Mouse (Mus musculus) ES-E14 (cell line): ENCODE data around the gene Mgat3.

ENCODE experiments used
- CHD2 ChIP-seq: IDR thresholded peaks from 2 replicates; pipeline ENCODE4 v1.6.1; 2014; ENCODE audit warnings: mild to moderate bottlenecking, low read depth, low read length, inconsistent platforms
- HCFC1 ChIP-seq: IDR thresholded peaks from 2 replicates; pipeline ENCODE4 v1.6.1; 2012; ENCODE audit warnings: low read length, inconsistent platforms, borderline replicate concordance; ENCODE audit not compliant: insufficient read depth
- MAFK ChIP-seq: IDR thresholded peaks from 2 replicates; pipeline ENCODE4 v1.6.1; 2014; ENCODE audit warnings: mild to moderate bottlenecking, low read depth, low read length, inconsistent platforms; ENCODE audit not compliant: insufficient read depth
- ZNF384 ChIP-seq: IDR thresholded peaks from 2 replicates; pipeline ENCODE4 v1.6.1; 2012; ENCODE audit warnings: low read depth, low read length, inconsistent platforms

GRCm38 (mm10) chr15:80137945-80138791, 35.4 kb upstream of the Mgat3 start:
- no peak for TF ChIP-seq CHD2
- no peak for TF ChIP-seq MAFK
- TF ChIP-seq HCFC1: no peak
- TF ChIP-seq ZNF384: no peak
